Mouse (Mus musculus): ENCODE results near the gene Ankrd39.

Ankrd39 gene

GRCm38 (mm10) chr1:36572709-36573108 lies 25.5 kb upstream of the Ankrd39 start:
- no peak for DNase-seq (ENCODE audit: low spot score in 2 of 2)

GRCm38 (mm10) chr1:36572140-36572700 lies 25.0 kb upstream of the Ankrd39 start:
- no peak for DNase-seq (ENCODE audit: low spot score in 2 of 2)

- no peak for DNase-seq (ENCODE audit: low spot score in 2 of 2)
Measured at GRCm38 (mm10) chr1:36571627-36572026, 24.4 kb upstream of the Ankrd39 start.

- DNase-seq (ENCODE audit: low spot score in 2 of 2) = no peak
Measured at GRCm38 (mm10) chr1:36570320-36570719, 23.1 kb upstream of the Ankrd39 start.

- no peak for DNase-seq (ENCODE audit: low spot score in 2 of 2)
Measured at GRCm38 (mm10) chr1:36569694-36570276, 22.5 kb upstream of the Ankrd39 start.

- DNase-seq (ENCODE audit: low spot score in 2 of 2) = no peak
Measured at GRCm38 (mm10) chr1:36568776-36569175, 21.5 kb upstream of the Ankrd39 start.

GRCm38 (mm10) chr1:36567818-36568603 lies 20.8 kb upstream of the Ankrd39 start:
- DNase-seq (ENCODE audit: low spot score in 2 of 2) = no peak

- no peak for DNase-seq (ENCODE audit: low spot score in 2 of 2)
Measured at GRCm38 (mm10) chr1:36566425-36566824, 19.2 kb upstream of the Ankrd39 start.

- no peak for DNase-seq (ENCODE audit: low spot score in 2 of 2)
Measured at GRCm38 (mm10) chr1:36564101-36564500, 16.9 kb upstream of the Ankrd39 start.

GRCm38 (mm10) chr1:36563632-36564031 lies 16.4 kb upstream of the Ankrd39 start:
- DNase-seq (ENCODE audit: low spot score in 2 of 2) = no peak

- no peak for DNase-seq (ENCODE audit: low spot score in 2 of 2)
Measured at GRCm38 (mm10) chr1:36563197-36563596, 16.0 kb upstream of the Ankrd39 start.

GRCm38 (mm10) chr1:36562388-36562787 lies 15.1 kb upstream of the Ankrd39 start:
- DNase-seq (ENCODE audit: low spot score in 2 of 2) = no peak

GRCm38 (mm10) chr1:36560903-36561302 lies 13.7 kb upstream of the Ankrd39 start:
- DNase-seq (ENCODE audit: low spot score in 2 of 2) = no peak

GRCm38 (mm10) chr1:36559888-36560287 lies 12.6 kb upstream of the Ankrd39 start:
- no peak for DNase-seq (ENCODE audit: low spot score in 2 of 2)

GRCm38 (mm10) chr1:36559256-36559655 lies 12.0 kb upstream of the Ankrd39 start:
- DNase-seq (ENCODE audit: low spot score in 2 of 2) = no peak

- DNase-seq (ENCODE audit: low spot score in 2 of 2) = peak in 1 of 2 experiments; percentile 68
Measured at GRCm38 (mm10) chr1:36558031-36558993, 11.1 kb upstream of the Ankrd39 start, which contains the start of gene Sema4c. TSS of gene Sema4c (minus strand) at chr1:36558349.

- DNase-seq (ENCODE audit: low spot score in 2 of 2) = peak in 1 of 2 experiments; percentile 67
Measured at GRCm38 (mm10) chr1:36557457-36558011, 10.3 kb upstream of the Ankrd39 start.

- DNase-seq (ENCODE audit: low spot score in 2 of 2) = peak; percentile 76 to 91
Measured at GRCm38 (mm10) chr1:36556553-36557456, 9.6 kb upstream of the Ankrd39 start.

GRCm38 (mm10) chr1:36555798-36556395 lies 8.7 kb upstream of the Ankrd39 start:
- DNase-seq (ENCODE audit: low spot score in 2 of 2) = no peak
